Mouse (Mus musculus): ENCODE data around the gene Qsox2. TPM values are rescaled to one million over a fixed set of nuclear protein-coding genes. Genes with fewer than 3 reads are reported as not detected.

Gene Qsox2
- polyA plus RNA-seq, 1 experiment from 2014 or later = 15.9 TPM

- Histone ChIP-seq H3K27me3 (replicated peaks) (no peaks in the 10 kb centered on the region), H3K36me3 (peaks cover 47% of the 10 kb centered on the region), H3K4me1 (replicated peaks) (no peaks in the 10 kb centered on the region), H3K4me3 (no peak overlapping the region), H3K27ac (ENCODE audit: poor library complexity, severe bottlenecking) (no peak overlapping the region), H3K4me2 (no peak overlapping the region), H3K9me3 (replicated peaks) (no peaks in the 10 kb centered on the region), H3K9ac (no peak overlapping the region)
- ATAC-seq (ENCODE audit: insufficient number of reproducible peaks, low FRiP score) = no peak
- WGBS = 73% methylated on average over 3 of the region's 3 CpGs
These were observed 13.4 kb downstream of the Qsox2 start for GRCm38 (mm10) chr2:26223961-26224360.

- peaks cover 61% of the 10 kb centered on the region for H3K36me3 ChIP-seq
- no peak overlapping the region for H3K9ac ChIP-seq
- no peak for ATAC-seq (ENCODE audit: insufficient number of reproducible peaks, low FRiP score)
- H3K27me3 ChIP-seq (replicated peaks) = no peaks in the 10 kb centered on the region
- peaks cover 8% of the 10 kb centered on the region; the same call in 1 of the 2 replicates for H3K4me1 ChIP-seq (replicated peaks)
- H3K27ac ChIP-seq (ENCODE audit: poor library complexity, severe bottlenecking) = no peak overlapping the region
- no peak overlapping the region for H3K4me3 ChIP-seq
- 18% methylated on average over 3 of the region's 3 CpGs for WGBS
- H3K9me3 ChIP-seq (replicated peaks) = peaks cover 8% of the 10 kb centered on the region
- no peak overlapping the region for H3K4me2 ChIP-seq
These were observed 22.8 kb downstream of the Qsox2 start for GRCm38 (mm10) chr2:26214526-26214925.

DNA sequence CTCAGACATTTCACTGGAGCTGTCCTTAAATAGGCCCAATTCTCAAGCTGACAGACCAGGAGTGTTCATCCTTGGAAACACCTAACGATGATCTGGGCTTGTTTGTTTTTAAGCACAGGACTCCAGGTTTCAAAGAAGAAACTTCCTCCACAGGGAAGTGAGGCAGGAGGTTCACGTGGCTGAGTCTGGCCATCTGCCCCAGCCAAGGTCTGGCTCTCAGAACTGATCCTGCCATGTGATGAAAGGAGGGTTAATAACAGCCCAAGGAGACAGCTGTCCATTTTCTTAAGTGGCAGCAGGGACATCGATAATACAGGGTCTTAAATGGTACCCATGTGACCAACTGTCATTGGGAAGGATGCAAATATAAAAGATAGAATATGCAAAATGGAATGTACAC is 27.8 kb downstream of the Qsox2 start:
- Histone ChIP-seq H3K9ac (no peak overlapping the region), H3K4me3 (no peak overlapping the region), H3K4me2 (no peak overlapping the region), H3K4me1 (replicated peaks) (peaks cover 13% of the 10 kb centered on the region), H3K36me3 (peaks cover 33% of the 10 kb centered on the region), H3K9me3 (replicated peaks) (peaks cover 8% of the 10 kb centered on the region), H3K27ac (ENCODE audit: poor library complexity, severe bottlenecking) (no peak overlapping the region), H3K27me3 (replicated peaks) (peaks cover 39% of the 10 kb centered on the region)
- 79% methylated on average over 3 of the region's 3 CpGs for WGBS
- ATAC-seq (ENCODE audit: insufficient number of reproducible peaks, low FRiP score) = no peak

DNA sequence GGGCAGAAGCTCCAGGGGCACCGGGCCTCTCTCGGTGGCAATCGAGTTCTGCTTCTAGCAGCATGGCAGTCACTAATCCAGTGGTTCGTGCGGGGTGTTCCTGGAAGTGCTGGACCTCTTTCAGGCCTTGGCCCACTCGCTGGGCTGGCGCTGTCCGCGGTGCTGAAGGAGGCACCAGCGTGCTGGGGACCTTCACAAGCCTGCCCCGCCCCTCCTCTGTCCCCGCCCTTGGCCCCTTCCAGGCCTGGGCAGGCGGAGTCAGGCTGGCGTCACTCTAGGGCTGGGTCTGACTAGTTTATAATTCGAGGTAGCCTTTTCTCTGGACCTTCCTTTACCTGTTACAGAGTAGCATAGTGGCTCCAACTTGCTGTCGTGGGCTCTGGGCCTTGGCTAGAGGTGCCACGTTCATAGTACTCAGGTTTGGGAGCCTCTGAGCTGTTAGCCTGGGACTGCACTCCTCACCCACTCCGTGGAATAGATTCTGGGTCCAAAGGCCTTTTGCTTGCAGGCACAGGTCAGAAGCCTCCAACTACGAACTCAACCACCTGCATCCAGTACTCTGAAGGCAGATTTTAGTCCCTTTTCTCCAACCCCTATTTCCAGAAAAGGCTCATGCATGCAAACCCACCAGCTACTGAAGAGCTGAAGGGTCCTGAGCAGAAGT is 29.1 kb downstream of the Qsox2 start, which contains the start of gene Lhx3:
Gene Lhx3 (minus strand): TSS at position 164 of the 664 bp plus-strand sequence.
- Histone ChIP-seq H3K27ac (ENCODE audit: poor library complexity, severe bottlenecking) (no peak within 1 kb of the TSS), H3K9ac (no peak within 1 kb of the TSS), H3K36me3 (peaks cover 27% of the 10 kb centered on the region), H3K4me1 (replicated peaks) (peaks cover 8% of the 10 kb centered on the region; the same call in 1 of the 2 replicates), H3K4me2 (no peak within 1 kb of the TSS), H3K27me3 (replicated peaks) (peaks cover 52% of the 10 kb centered on the region), H3K9me3 (replicated peaks) (peaks cover 8% of the 10 kb centered on the region), H3K4me3 (no peak within 1 kb of the TSS)
- WGBS = 4% methylated on average over 19 of the region's 19 CpGs
- peak; percentile 78 for ATAC-seq (ENCODE audit: insufficient number of reproducible peaks, low FRiP score)

DNA sequence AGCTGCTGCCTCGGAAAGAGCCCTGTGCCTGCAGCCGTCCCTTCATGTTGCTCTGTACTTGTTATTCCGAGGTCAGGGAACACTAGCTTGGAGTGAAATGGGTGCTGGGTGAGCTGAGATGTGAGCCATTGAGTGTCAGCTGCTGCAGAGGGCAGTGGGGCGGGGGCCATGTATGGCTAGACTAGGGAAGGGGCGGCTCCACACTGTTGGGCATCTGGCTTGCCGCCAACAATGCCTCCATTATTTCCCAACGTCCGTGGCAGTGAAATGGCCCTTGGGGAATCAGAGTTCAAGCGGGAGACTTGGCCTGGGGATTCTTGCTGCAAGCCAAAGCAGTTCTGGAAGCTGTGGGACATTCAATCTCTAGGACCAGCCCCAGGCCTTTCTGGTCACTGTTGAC is 29.8 kb downstream of the Qsox2 start:
- 13% methylated on average over 9 of the region's 9 CpGs for WGBS
- peaks cover 8% of the 10 kb centered on the region for H3K9me3 ChIP-seq (replicated peaks)
- ATAC-seq (ENCODE audit: insufficient number of reproducible peaks, low FRiP score) = no peak; the same call in 1 of the 2 replicates

DNA sequence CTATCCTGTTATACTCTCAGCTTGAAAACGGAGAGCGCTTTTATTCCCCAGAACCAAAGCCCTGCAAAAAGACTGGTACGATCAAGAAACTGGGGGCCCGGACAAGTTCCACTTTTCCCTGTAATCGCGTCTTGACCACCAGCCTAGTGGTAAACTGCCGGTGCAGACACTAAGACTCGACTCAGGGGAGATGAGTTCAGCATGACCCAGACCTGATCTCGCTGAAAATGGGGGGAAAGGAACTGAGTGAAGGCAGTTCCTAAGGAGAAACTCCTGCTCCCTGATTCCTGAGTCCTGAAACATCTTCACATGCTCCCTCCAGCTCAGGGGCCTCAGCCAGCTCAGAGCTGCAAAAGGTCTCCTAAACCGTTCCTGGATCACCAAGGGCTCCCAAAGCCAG is 31.6 kb downstream of the Qsox2 start:
- Histone ChIP-seq H3K4me3 (no peak overlapping the region; the same call in 1 of the 2 replicates), H3K27ac (ENCODE audit: poor library complexity, severe bottlenecking) (no peak overlapping the region), H3K9me3 (replicated peaks) (peaks cover under 1% of the 10 kb centered on the region; the same call in 1 of the 2 replicates), H3K4me1 (replicated peaks) (peaks cover 19% of the 10 kb centered on the region), H3K36me3 (peaks cover 7% of the 10 kb centered on the region), H3K9ac (no peak overlapping the region), H3K27me3 (replicated peaks) (peaks cover 77% of the 10 kb centered on the region), H3K4me2 (no peak overlapping the region)
- 14% methylated on average over 10 of the region's 10 CpGs for WGBS
- no peak for ATAC-seq (ENCODE audit: insufficient number of reproducible peaks, low FRiP score)

More for the DNA sequence above, 29.8 kb downstream of the Qsox2 start:
- H3K27me3 ChIP-seq (replicated peaks) = peaks cover 59% of the 10 kb centered on the region
- H3K4me1 ChIP-seq (replicated peaks) = peaks cover 11% of the 10 kb centered on the region; the same call in 1 of the 2 replicates
- no peak overlapping the region for H3K4me2 ChIP-seq
- peaks cover 25% of the 10 kb centered on the region for H3K36me3 ChIP-seq
- H3K9ac ChIP-seq = no peak overlapping the region
- no peak overlapping the region for H3K27ac ChIP-seq (ENCODE audit: poor library complexity, severe bottlenecking)
- H3K4me3 ChIP-seq = no peak overlapping the region

GRCm38 (mm10) chr2:26205126-26205525 is 32.2 kb downstream of the Qsox2 start:
- WGBS = 2% methylated on average over 16 of the region's 16 CpGs
- Histone ChIP-seq H3K27me3 (replicated peaks) (peaks cover 83% of the 10 kb centered on the region), H3K9ac (no peak overlapping the region), H3K9me3 (replicated peaks) (no peaks in the 10 kb centered on the region), H3K4me1 (replicated peaks) (peaks cover 19% of the 10 kb centered on the region), H3K36me3 (peaks cover 1% of the 10 kb centered on the region), H3K4me3 (no peak overlapping the region), H3K27ac (ENCODE audit: poor library complexity, severe bottlenecking) (no peak overlapping the region), H3K4me2 (no peak overlapping the region)
- no peak for ATAC-seq (ENCODE audit: insufficient number of reproducible peaks, low FRiP score)

- Histone ChIP-seq H3K4me2 (0 out of 2 replicates have a peak overlapping the region, but pooled peaks have one; percentile 8), H3K9me3 (replicated peaks) (no peaks in the 10 kb centered on the region), H3K9ac (no peak overlapping the region), H3K27ac (ENCODE audit: poor library complexity, severe bottlenecking) (no peak overlapping the region), H3K27me3 (replicated peaks) (peaks cover 100% of the 10 kb centered on the region), H3K4me1 (replicated peaks) (peaks cover 26% of the 10 kb centered on the region), H3K4me3 (no peak overlapping the region), H3K36me3 (no peaks in the 10 kb centered on the region)
- WGBS = 2% methylated on average over 36 of the region's 36 CpGs
- no peak for ATAC-seq (ENCODE audit: insufficient number of reproducible peaks, low FRiP score)
These were observed 34.4 kb downstream of the Qsox2 start for GRCm38 (mm10) chr2:26202849-26203475.

DNA sequence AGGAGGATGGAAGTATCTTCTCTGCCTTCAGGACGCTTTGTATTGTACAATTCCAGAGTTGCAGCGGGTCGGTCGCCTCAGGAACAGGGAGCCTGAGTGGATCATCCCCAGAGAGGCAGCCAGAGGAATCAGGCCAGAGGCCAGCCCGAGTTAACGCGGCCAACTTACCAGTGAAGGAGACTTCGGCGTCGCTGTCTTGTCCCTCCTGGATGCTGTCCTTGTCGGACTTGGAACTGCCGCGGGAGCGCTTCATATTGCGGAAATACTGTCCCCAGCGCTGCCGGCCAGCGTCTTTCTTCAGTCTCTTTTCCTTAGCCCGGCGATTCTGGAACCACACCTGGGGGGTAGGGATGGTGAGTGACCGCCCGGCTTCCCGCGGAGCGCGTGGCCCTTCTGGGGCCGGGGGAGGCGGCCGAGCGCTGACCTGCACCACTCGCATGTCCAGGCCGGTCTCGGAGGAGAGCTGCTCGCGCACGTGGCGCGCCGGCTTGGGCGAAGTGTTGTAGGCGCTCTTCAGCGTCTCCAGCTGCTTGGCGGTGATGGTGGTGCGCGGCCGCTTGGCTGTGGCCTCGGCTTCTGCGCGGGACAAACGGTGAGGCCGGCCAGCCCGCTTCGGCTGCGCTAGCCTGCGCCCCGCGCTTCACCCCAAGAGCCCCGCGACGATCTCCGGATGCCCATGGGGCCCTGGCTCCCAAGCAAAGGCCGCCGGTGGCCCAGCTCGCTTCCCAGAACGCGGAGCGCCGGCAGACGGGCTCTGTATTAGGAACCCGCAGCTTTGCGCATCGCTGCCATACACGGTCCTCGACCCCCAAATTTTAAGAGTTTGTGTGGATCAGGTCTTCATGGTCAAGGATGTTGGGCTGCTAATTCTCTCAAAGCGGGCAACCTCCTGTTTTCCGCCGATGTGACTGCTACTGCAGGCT is 35.1 kb downstream of the Qsox2 start:
- Histone ChIP-seq H3K4me2 (peak overlapping the region; percentile 51), H3K9me3 (replicated peaks) (no peaks in the 10 kb centered on the region), H3K9ac (no peak overlapping the region), H3K27me3 (replicated peaks) (peaks cover 100% of the 10 kb centered on the region), H3K27ac (ENCODE audit: poor library complexity, severe bottlenecking) (no peak overlapping the region), H3K36me3 (no peaks in the 10 kb centered on the region), H3K4me3 (peak overlapping the region; percentile 14), H3K4me1 (replicated peaks) (peaks cover 30% of the 10 kb centered on the region)
- WGBS = under 1% methylated on average over 77 of the region's 77 CpGs
- no peak for ATAC-seq (ENCODE audit: insufficient number of reproducible peaks, low FRiP score)

DNA sequence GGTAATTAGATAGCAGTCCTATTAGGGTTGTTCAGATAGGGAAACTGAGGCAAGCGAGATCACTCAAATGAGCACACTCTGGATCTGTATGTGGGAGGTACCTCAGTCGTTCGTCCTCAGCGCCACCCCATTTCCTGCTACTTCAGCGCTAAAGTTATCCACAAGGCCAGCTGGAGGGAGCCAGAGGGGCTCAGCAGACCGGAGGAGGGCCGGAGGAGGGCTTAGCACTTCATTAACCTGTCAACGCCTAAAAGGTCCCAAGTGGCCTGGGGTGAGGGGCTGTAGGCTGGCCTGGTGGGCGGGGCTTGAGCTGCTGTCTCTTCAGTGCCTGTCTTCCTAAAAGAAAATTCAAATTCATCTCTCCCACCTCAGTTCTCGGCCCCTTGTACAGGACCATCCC is 38.8 kb downstream of the Qsox2 start:
- WGBS = under 1% methylated on average over 10 of the region's 10 CpGs
- Histone ChIP-seq H3K27me3 (replicated peaks) (peaks cover 99% of the 10 kb centered on the region), H3K27ac (ENCODE audit: poor library complexity, severe bottlenecking) (no peak overlapping the region), H3K4me3 (peak overlapping the region; percentile 22), H3K4me2 (peak overlapping the region; percentile 58), H3K36me3 (no peaks in the 10 kb centered on the region), H3K4me1 (replicated peaks) (peaks cover 28% of the 10 kb centered on the region), H3K9ac (no peak overlapping the region), H3K9me3 (replicated peaks) (no peaks in the 10 kb centered on the region)
- ATAC-seq (ENCODE audit: insufficient number of reproducible peaks, low FRiP score) = 0 out of 2 replicates have a peak, but pooled peaks have one; percentile 28
